Mouse (Mus musculus): Measurements from ENCODE around the gene Arhgef2.

DNA sequence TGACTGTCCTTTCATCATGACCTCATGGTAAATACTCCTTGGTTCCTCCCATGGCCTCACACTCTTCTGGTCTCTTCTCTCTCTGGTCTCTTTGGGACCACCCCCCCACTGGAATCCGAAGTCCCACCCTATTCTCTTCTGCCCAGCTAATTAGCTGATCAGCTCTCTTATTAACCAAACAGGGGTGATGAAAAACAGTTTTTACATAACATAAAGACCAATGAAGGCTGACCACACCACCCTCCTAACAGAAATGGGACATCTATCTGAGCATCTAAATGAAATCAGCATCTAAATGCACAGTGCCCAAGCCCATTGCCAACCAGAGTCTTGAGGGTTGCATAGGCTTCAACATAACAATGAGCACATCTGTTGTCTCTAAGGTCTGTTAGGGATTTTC is 33.9 kb upstream of the Arhgef2 start:
- TF ChIP-seq CTCF (IDR thresholded peaks at IDR 0.05; ENCODE audit: borderline replicate concordance, insufficient read depth, low read length), result no peak
- TF ChIP-seq POLR2A (IDR thresholded peaks at IDR 0.05; ENCODE audit: low read depth, low read length), result no peak

All from embryonic fibroblast, embryonic 13.5 days (primary cell).